ENCODE assay signal across 9 mouse cellular contexts in genomic region chr14:117519574-117519973, GRCm38 (mm10).
DNase-seq lines count a peak whose midpoint lies in the region; ATAC-seq and TF ChIP-seq lines count a peak whose summit lies in the region.
"Had no signal": no experiment of that assay in that cellular context is flagged by ENCODE, and none has a peak within 500 bp of the region (broad histone marks: within the 10 kb centered on the region; RNA-seq: fewer than 3 reads in every experiment).

No protein-coding gene starts in this region.

- H3K36me3 ChIP-seq in limb, embryonic 14.5 days (ENCODE audit: control insufficient read depth, insufficient read depth, low read length): no peaks in the 10 kb centered on the region
- no peaks in the 10 kb centered on the region for H3K36me3 ChIP-seq in limb, embryonic 10.5 days

- no peaks in the 10 kb centered on the region for H3K27me3 ChIP-seq in limb, embryonic 14.5 days (ENCODE audit: control insufficient read depth, insufficient read depth, low read length)
- no peaks in the 10 kb centered on the region for H3K27me3 ChIP-seq in limb, embryonic 10.5 days (ENCODE audit: low read depth, poor library complexity, severe bottlenecking)

- H3K9me3 ChIP-seq in limb, embryonic 14.5 days (ENCODE audit: control insufficient read depth, low read length): no peaks in the 10 kb centered on the region
- no peaks in the 10 kb centered on the region for H3K9me3 ChIP-seq in limb, embryonic 10.5 days (replicated peaks)

- H3K4me1 ChIP-seq in limb, embryonic 14.5 days (ENCODE audit: control insufficient read depth, insufficient read depth, low read length): 0 out of 2 replicates have a peak, but pooled peaks cover 2% of the 10 kb centered on the region
- H3K4me1 ChIP-seq in limb, embryonic 10.5 days: 0 out of 2 replicates have a peak, but pooled peaks cover 4% of the 10 kb centered on the region

- peak; percentile 20 for DNase-seq in limb, embryonic 14.5 days (ENCODE audit: low spot score)
- no peak for DNase-seq in limb, embryonic 10.5 days (ENCODE audit: low spot score)
- DNase-seq in adrenal gland, postnatal 14 days: peak; percentile 27
- DNase-seq in layer of hippocampus, adult 18-20 months (ENCODE audit: low spot score in 2 of 2): peak; percentile 11 to 41
- DNase-seq in right cerebral cortex, adult 2 months (ENCODE audit: low spot score in 2 of 2): peak; percentile 49 to 51
- DNase-seq in heart, adult 8-10 months (ENCODE audit: low spot score): no peak
- DNase-seq in heart, postnatal 14 days: no peak
- no peak for DNase-seq in gastrocnemius, adult 18-20 months (ENCODE audit: low spot score)
- DNase-seq: kidney, postnatal 14 days had no signal

- intact Hi-C loops in heart, postnatal 14 days (cut with DNase I): no loop called here

- no peak for ATAC-seq in limb, embryonic 14.5 days (ENCODE audit: low FRiP score, low read depth)

- no peak overlapping the region for H3K27ac ChIP-seq in limb, embryonic 14.5 days (replicated peaks; ENCODE audit: low read depth, low read length)
- no peak overlapping the region for H3K27ac ChIP-seq in limb, embryonic 10.5 days

- no peak overlapping the region for H3K4me3 ChIP-seq in limb, embryonic 14.5 days (replicated peaks; ENCODE audit: low read length)
- H3K4me3 ChIP-seq in limb, embryonic 10.5 days: no peak overlapping the region

- no peak overlapping the region for H3K9ac ChIP-seq in limb, embryonic 14.5 days (ENCODE audit: low read depth, low read length, severe bottlenecking)

- no peak overlapping the region for H3K4me2 ChIP-seq in limb, embryonic 14.5 days (replicated peaks; ENCODE audit: low read depth, low read length, severe bottlenecking)

- 48% methylated on average over 8 of the region's 8 CpGs for WGBS in limb, embryonic 14.5 days
- WGBS in limb, embryonic 10.5 days: 87% methylated on average over 8 of the region's 8 CpGs

- no peak for TF ChIP-seq POLR2A in limb, embryonic 14.5 days (IDR thresholded peaks at IDR 0.05; ENCODE audit: borderline replicate concordance, extremely low read depth, insufficient read depth, insufficient read length)

Comparison
In these comparisons a context has a peak if more than half of its experiments do, and no peak if none do; other contexts are left out.
1. DNase-seq: peak in limb, embryonic 14.5 days (single experiment), adrenal gland, postnatal 14 days (single experiment), layer of hippocampus, adult 18-20 months (2 of 2) and right cerebral cortex, adult 2 months (2 of 2); none in limb, embryonic 10.5 days (single experiment), heart, adult 8-10 months (single experiment), heart, postnatal 14 days (0 of 2) and gastrocnemius, adult 18-20 months (single experiment).